Mouse (Mus musculus): ENCODE results near the gene Gucd1. TPM values are rescaled to one million over a fixed set of nuclear protein-coding genes. Genes with fewer than 3 reads are reported as not detected.

The Gucd1 gene
- total and polyA plus RNA-seq, 3 experiments: 16.8 to 19.0 (median 18.0) TPM

- Histone ChIP-seq H3K4me2 (ENCODE audit: insufficient read depth, low read depth, poor library complexity, severe bottlenecking) (no peak within 1 kb of the TSS), H3K79me2 (replicated peaks; ENCODE audit: control insufficient read depth, extremely low read depth, insufficient read depth, poor library complexity, severe bottlenecking) (no peaks in the 10 kb centered on the region), H3K9ac (ENCODE audit: insufficient read depth, low read depth) (no peak within 1 kb of the TSS), H3K9me3 (replicated peaks; ENCODE audit: low read length) (no peaks in the 10 kb centered on the region), H3K36me3 (replicated peaks in 1 of 2; ENCODE audit: control insufficient read depth in 1 of 2, insufficient read depth in 1 of 2, low read length in 1 of 2) (no peaks in the 10 kb centered on the region), H3K27ac (ENCODE audit: insufficient read depth, low read depth) (no peak within 1 kb of the TSS), H3K27me3 (replicated peaks) (peaks cover 20% of the 10 kb centered on the region), H3K4me1 (ENCODE audit: control insufficient read depth in 1 of 2, insufficient read depth in 2 of 2) (peaks cover 16 to 38% of the 10 kb centered on the region in 2 experiments), H3K4me3 (replicated peaks in 1 of 3; ENCODE audit: low read depth in 2 of 3, low read length in 2 of 3, poor library complexity in 1 of 3) (no peak within 1 kb of the TSS)
- in situ Hi-C loops (cut with MboI; ENCODE audit: low pct_ligation_motif_present, low pct_unique_long_range_greater_than_20kb, low sequenced_read_pairs): no loop called here
- dilution Hi-C loops (cut with MboI; ENCODE audit: extremely low pct_ligation_motif_present, extremely low pct_unique_long_range_greater_than_20kb, low sequenced_read_pairs): no loop called here
- no peak for DNase-seq (ENCODE audit: extremely low read depth)
- no peak for TF ChIP-seq MEF2A (IDR thresholded peaks at IDR 0.05; ENCODE audit: borderline replicate concordance, low read depth, low read length)
- no peak for TF ChIP-seq TBP (conservative IDR thresholded peaks at IDR 0.05; ENCODE audit: low read depth, low read length)
- TF ChIP-seq MYC (IDR thresholded peaks at IDR 0.05; ENCODE audit: low read depth, low read length): no peak
- no peak for TF ChIP-seq TCF12 (IDR thresholded peaks at IDR 0.05; ENCODE audit: low read depth, low read length)
- no peak for TF ChIP-seq SMC3 (IDR thresholded peaks at IDR 0.05; ENCODE audit: low read depth, low read length)
- TF ChIP-seq RCOR1 (conservative IDR thresholded peaks at IDR 0.05; ENCODE audit: low read depth, low read length): no peak
- TF ChIP-seq PAX5 (IDR thresholded peaks at IDR 0.05; ENCODE audit: low read length): no peak
- TF ChIP-seq POLR2A (IDR thresholded peaks at IDR 0.05; ENCODE audit: low read depth, low read length): no peak
- no peak for TF ChIP-seq USF2 (conservative IDR thresholded peaks at IDR 0.05; ENCODE audit: low read depth, low read length)
- TF ChIP-seq CTCF (conservative IDR thresholded peaks at IDR 0.05 in 1 of 2, IDR thresholded peaks at IDR 0.05 in 1 of 2; ENCODE audit: low read depth in 2 of 2, low read length in 2 of 2): no peak
- no peak for TF ChIP-seq NRF1 (IDR thresholded peaks at IDR 0.05; ENCODE audit: low read depth, low read length)
- TF ChIP-seq ZMIZ1 (IDR thresholded peaks at IDR 0.05; ENCODE audit: low read depth, low read length): no peak
- TF ChIP-seq E2F4 (IDR thresholded peaks at IDR 0.05; ENCODE audit: insufficient replicate concordance, low read depth, low read length): no peak
- no peak for TF ChIP-seq IRF4 (IDR thresholded peaks at IDR 0.05; ENCODE audit: low read depth, low read length)
- TF ChIP-seq MAX (IDR thresholded peaks at IDR 0.05; ENCODE audit: low read length): no peak
- no peak for TF ChIP-seq POLR2AphosphoS2 (IDR thresholded peaks at IDR 0.05; ENCODE audit: low read depth, low read length)
Observed at GRCm38 (mm10) chr10:75561071-75561654, 43.4 kb upstream of the Gucd1 start, which contains the start of gene Ggt1. TSS of gene Ggt1 (plus strand) at chr10:75561604.

GRCm38 (mm10) chr10:75560549-75560899, 42.8 kb upstream of the Gucd1 start:
- H3K36me3 ChIP-seq (replicated peaks in 1 of 2; ENCODE audit: control insufficient read depth in 1 of 2, insufficient read depth in 1 of 2, low read length in 1 of 2): no peaks in the 10 kb centered on the region
- peaks cover 20% of the 10 kb centered on the region for H3K27me3 ChIP-seq (replicated peaks)
- in situ Hi-C loops (cut with MboI; ENCODE audit: low pct_ligation_motif_present, low pct_unique_long_range_greater_than_20kb, low sequenced_read_pairs) (no loop called here), dilution Hi-C loops (cut with MboI; ENCODE audit: extremely low pct_ligation_motif_present, extremely low pct_unique_long_range_greater_than_20kb, low sequenced_read_pairs) (no loop called here)
- peak overlapping the region; percentile 48; the same call in 1 of the 2 replicates for H3K4me2 ChIP-seq (ENCODE audit: insufficient read depth, low read depth, poor library complexity, severe bottlenecking)
- no peak overlapping the region for H3K27ac ChIP-seq (ENCODE audit: insufficient read depth, low read depth)
- TF ChIP-seq IRF4 (IDR thresholded peaks at IDR 0.05; ENCODE audit: low read depth, low read length): no peak
- TF ChIP-seq NELFE (IDR thresholded peaks at IDR 0.05; ENCODE audit: low read depth, low read length): no peak
- no peak for TF ChIP-seq MYC (IDR thresholded peaks at IDR 0.05; ENCODE audit: low read depth, low read length)
- TF ChIP-seq ELF1 (IDR thresholded peaks at IDR 0.05; ENCODE audit: low read depth, low read length): no peak
- no peak for TF ChIP-seq ZKSCAN1 (IDR thresholded peaks at IDR 0.05; ENCODE audit: borderline replicate concordance, low read depth, low read length)
- TF ChIP-seq KAT2A (IDR thresholded peaks at IDR 0.05; ENCODE audit: insufficient replicate concordance, low read length): no peak
- no peak for TF ChIP-seq POLR2A (IDR thresholded peaks at IDR 0.05; ENCODE audit: low read depth, low read length)
- H3K79me2 ChIP-seq (replicated peaks; ENCODE audit: control insufficient read depth, extremely low read depth, insufficient read depth, poor library complexity, severe bottlenecking): no peaks in the 10 kb centered on the region
- peaks cover 14 to 33% of the 10 kb centered on the region in 2 experiments for H3K4me1 ChIP-seq (ENCODE audit: control insufficient read depth in 1 of 2, insufficient read depth in 2 of 2)
- DNase-seq (ENCODE audit: extremely low read depth): no peak
- no peak overlapping the region for H3K9ac ChIP-seq (ENCODE audit: insufficient read depth, low read depth)
- no peak overlapping the region for H3K4me3 ChIP-seq (replicated peaks in 1 of 3; ENCODE audit: low read depth in 2 of 3, low read length in 2 of 3, poor library complexity in 1 of 3)
- H3K9me3 ChIP-seq (replicated peaks; ENCODE audit: low read length): no peaks in the 10 kb centered on the region

Measured in CH12.LX (cell line).